Mouse (Mus musculus) adrenal gland, adult 2 months (tissue): ENCODE measurements around the gene Hpd. TPM values are rescaled to one million over a fixed set of nuclear protein-coding genes. Genes with fewer than 3 reads are reported as not detected.

Source experiments
- DNase-seq: peaks from one replicate; pipeline ENCODE4 v3.0.0; 2021
- polyA plus RNA-seq: library from polyadenylated mRNA; depleted of rRNA; stranded (reverse); fragments of >200 nt; gene quantifications from 2 replicates; pipeline ENCODE4 v1.2.3, GENCODE M21; 2012
- total RNA-seq, 2 experiments: library from RNA; stranded (reverse); gene quantifications; 2 replicates each; pipeline ENCODE4 v1.2.3; 2021

The Hpd gene
- total and polyA plus RNA-seq, 3 experiments: 2.2 to 11.2 (median 5.0) TPM

- no peak for DNase-seq
These were observed 35.0 kb downstream of the Hpd start for GRCm38 (mm10) chr5:123147569-123147968.

- no peak for DNase-seq
These were observed 36.2 kb downstream of the Hpd start for GRCm38 (mm10) chr5:123146357-123146756.

- DNase-seq: no peak
These were observed 37.6 kb downstream of the Hpd start for GRCm38 (mm10) chr5:123144746-123145590.

GRCm38 (mm10) chr5:123143971-123144745 is 38.4 kb downstream of the Hpd start:
- no peak for DNase-seq

GRCm38 (mm10) chr5:123143251-123143970 is 39.1 kb downstream of the Hpd start:
- DNase-seq: no peak

- DNase-seq: peak; percentile 83
These were observed 40.1 kb downstream of the Hpd start, which contains the start of gene Setd1b for GRCm38 (mm10) chr5:123142161-123143157. Gene Setd1b (plus strand): TSS chr5:123142193.

- peak; percentile 84 for DNase-seq
These were observed 40.9 kb downstream of the Hpd start for GRCm38 (mm10) chr5:123141555-123142160.

GRCm38 (mm10) chr5:123140694-123141554 is 41.6 kb downstream of the Hpd start:
- peak; percentile 96 for DNase-seq

- DNase-seq: peak; percentile 51
These were observed 42.6 kb downstream of the Hpd start for GRCm38 (mm10) chr5:123139722-123140627.

- peak; percentile 91 for DNase-seq
These were observed 43.4 kb downstream of the Hpd start for GRCm38 (mm10) chr5:123138953-123139721.

GRCm38 (mm10) chr5:123138230-123138911 is 44.2 kb downstream of the Hpd start:
- DNase-seq: peak; percentile 94

GRCm38 (mm10) chr5:123137910-123138229 is 44.7 kb downstream of the Hpd start:
- no peak for DNase-seq

- DNase-seq: peak; percentile 92
These were observed 45.2 kb downstream of the Hpd start for GRCm38 (mm10) chr5:123137044-123137909.

GRCm38 (mm10) chr5:123136361-123137043 is 46.0 kb downstream of the Hpd start:
- DNase-seq: peak; percentile 96
